Mouse (Mus musculus): ENCODE results near the gene Cacna1e. TPM values are rescaled to one million over a fixed set of nuclear protein-coding genes. Genes with fewer than 3 reads are reported as not detected.

Cacna1e gene
- total RNA-seq, 2 experiments from 2014 or later, result 121 to 122 TPM

DNA sequence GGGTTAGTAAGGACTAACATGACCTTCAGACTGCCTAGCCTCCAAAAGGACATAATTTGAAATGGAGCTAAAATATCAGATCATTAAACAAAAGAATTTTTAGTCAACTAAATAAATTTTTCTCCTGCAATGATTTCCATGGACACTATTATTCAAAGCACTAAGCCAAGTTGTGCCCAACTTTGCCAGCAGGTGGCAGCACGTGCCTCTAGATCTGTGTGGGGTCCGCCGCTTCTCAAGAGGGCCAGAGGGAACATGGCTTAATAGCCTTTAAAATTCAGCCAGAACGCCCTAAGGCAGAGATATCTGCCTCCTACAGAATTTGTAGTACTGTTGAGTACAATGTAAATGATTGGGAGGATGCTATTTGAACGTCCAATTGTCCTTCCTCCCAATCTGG is 96.2 kb downstream of the Cacna1e start:
- peak; percentile 90 for DNase-seq
- intact Hi-C loops (cut with DNase I), result no loop called here

DNA sequence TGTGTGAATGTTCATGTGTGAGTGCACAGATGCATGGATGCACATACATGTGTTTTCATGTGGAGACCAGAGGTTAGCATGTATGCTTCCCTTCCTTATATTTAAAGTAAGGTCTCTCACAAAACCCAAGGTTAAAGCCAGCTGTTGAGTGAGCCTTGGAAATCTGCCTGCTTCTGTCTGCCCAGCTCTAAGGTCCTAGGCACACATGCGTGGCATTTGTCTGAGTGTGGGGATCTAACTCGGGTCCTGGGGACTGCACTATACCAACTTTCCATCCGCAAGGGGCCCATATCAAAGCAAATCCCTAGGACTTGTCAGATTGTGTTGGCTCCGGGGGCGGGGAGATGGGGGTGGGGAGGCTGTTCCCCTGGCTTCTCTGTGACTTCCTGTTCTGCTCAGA is 96.9 kb downstream of the Cacna1e start:
- intact Hi-C loops (cut with DNase I), result loop anchor here (2.0 kb wide), 2 partner anchors 219 to 489 kb away; no protein-coding TSS in a partner anchor
- DNase-seq, result no peak

DNA sequence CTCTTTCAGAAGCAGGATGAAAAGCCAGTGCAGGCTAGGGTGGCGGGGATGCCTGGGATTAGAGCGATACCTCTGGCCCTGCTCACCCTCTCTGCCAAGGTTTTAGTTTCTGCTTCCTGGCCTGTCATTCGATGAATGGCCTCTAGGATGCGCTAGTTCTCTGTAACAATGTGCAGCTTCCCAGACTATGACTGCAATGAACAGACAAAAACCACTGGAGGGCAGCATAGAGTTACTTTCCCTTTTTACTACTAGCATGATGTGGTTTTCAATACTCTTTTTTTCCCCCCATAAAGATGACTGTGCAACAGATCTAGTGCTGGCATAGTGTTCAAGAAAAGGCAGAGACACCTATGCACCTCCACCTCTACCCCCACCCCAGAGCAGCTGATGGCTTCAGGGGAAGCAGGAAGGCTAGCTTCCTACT is 98.0 kb downstream of the Cacna1e start:
- DNase-seq, result peak; percentile 83
- intact Hi-C loops (cut with DNase I), result loop anchor here (2.0 kb wide), 2 partner anchors 221 to 491 kb away; no protein-coding TSS in a partner anchor

DNA sequence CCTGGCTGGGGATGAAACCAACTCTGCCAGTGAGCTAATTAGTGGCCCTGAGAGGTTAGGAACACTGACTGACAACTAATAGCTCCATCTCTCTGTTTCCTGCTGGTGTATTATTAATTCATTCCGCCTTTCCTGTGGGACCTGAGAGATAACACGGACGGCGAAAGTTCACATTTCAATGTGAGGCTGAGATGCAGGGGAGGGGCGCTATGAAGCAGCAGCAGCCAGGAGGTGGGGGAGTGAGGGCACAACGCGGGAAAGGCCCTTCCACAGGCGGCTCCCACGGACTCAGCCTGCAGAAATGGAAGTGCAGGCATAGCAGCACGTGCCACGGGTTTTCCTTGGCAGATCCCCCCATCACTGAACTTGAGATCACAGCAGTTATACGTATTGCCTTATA is 99.4 kb downstream of the Cacna1e start:
- intact Hi-C loops (cut with DNase I), result no loop called here
- DNase-seq, result no peak

DNA sequence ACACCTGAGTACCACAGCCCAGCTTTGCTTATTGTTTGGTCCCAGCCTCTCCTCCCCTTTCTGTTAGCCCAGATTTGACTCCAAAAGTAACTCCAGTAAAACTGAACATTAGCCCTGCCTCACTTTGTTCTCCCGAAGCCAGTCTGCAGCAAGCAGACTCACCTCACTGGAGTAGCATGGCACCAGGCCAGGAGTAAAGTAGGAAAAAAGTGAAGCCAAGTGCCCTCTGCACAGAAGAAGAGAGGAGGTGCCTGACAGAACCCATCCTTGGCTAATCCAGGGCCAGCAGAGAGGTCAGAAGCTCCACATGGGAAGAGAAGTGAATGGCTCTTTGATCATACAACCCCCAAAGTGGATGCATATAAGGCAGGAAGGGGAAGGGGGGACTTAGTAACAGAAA is 100.8 kb downstream of the Cacna1e start:
- no peak for DNase-seq
- intact Hi-C loops (cut with DNase I), result no loop called here

DNA sequence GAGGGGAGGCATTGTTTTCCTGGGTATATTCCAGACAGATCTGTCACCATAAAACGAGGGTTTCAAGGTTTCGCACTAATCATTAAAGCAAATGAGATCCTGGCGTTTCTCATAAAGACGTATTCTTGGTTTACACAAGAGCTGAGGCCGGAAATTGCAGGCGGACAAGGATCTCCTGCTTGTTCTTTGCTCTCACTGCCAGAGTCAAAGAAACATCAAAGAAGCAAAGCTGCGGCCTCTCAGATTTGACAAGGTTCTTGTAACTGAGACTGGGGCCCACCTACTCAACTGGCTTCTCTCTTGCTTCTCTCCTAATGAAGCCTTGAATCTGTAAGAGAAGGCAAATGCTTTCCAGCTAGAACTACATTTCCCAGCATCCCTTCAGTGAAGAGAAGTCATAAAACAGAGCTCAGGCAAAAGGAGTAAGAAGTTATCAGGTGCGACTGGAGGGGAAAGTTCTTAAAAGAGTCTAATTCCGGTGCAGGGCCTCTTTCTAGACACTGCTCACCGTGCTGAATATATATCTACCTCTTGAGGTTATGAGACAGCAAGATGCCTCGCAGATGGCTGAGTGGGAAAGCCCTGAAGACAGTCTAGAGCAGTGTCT is 104.3 kb downstream of the Cacna1e start:
- intact Hi-C loops (cut with DNase I), result no loop called here

DNA sequence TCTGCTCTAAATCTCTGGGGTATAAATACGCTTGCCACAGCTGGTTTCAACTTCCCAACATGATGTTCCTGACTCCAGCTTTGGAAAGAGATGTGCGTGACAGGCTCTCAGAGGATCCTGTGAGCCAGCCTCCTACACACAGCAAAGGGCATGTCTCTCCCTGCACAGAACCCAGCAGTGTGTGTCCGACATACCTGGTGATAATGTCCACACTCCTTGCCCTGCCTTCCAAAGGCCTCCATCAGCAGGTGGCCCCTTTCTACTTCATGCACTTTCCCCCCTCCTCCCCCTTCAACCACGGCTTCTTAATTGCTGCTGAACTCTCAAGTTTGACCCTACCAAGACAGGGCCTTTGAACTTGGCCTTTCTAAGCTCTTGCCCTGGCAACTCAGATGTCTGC is 108.0 kb downstream of the Cacna1e start:
- no peak for DNase-seq
- intact Hi-C loops (cut with DNase I), result no loop called here

More for the DNA sequence above, 104.3 kb downstream of the Cacna1e start:
- no peak for DNase-seq

DNA sequence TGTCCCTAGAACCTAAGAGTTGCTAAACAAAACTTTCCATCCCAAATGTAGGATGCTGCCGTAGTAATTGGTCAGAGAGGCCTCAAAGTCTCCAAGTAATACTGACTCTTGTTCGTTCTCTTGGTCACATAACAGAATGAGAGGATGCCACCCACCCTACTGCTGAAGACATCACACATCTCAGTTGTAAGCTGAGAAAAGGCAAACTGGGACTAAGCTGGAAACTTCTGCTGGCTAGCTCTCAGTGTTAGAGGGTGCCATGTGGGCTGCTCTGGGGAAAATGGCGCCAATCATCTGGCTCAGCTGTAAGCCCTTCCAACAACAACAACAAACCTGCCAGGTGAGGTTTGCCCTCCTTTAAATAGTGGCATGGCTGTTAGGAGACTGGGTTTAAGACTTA is 109.8 kb downstream of the Cacna1e start:
- DNase-seq, result no peak
- intact Hi-C loops (cut with DNase I), result no loop called here

DNA sequence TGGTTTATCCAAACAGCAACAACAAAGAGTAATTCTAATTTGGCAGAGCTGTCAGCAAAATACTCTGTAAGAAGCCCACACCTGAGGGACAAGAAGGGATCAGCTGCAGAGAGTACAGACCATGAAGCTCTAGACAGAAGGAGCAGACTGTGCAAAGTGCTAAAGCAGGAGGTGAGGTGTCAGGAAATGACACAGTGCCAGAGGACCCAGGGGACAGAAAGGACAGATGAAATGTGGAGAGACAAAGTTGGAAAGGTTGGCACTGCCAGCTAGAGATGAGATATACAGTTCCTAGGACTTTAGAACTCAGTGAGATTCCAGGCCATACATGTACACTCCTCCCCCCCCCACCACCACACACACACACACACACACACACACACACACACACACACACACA is 113.2 kb downstream of the Cacna1e start:
- intact Hi-C loops (cut with DNase I), result no loop called here

DNA sequence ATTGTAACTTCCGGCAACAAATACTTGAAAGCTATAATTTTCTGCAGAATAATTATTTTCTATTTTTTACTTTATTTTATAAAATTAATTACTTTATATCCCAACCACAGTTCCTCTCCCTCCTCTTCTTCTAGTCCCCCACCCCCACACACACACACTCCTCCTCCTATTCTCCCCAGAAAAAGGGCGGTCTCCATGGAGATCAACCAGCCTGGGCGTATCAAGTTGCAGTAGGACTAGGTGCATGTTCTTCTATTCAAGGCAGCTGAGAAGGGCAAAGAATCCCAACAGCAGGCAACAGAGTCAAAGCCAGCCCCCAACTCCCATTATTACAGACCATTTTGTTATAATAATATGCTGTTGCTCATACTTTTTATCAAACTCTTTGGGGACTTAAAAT is 113.8 kb downstream of the Cacna1e start:
- intact Hi-C loops (cut with DNase I), result no loop called here
- no peak for DNase-seq

More for the DNA sequence above, 113.2 kb downstream of the Cacna1e start:
- no peak for DNase-seq

DNA sequence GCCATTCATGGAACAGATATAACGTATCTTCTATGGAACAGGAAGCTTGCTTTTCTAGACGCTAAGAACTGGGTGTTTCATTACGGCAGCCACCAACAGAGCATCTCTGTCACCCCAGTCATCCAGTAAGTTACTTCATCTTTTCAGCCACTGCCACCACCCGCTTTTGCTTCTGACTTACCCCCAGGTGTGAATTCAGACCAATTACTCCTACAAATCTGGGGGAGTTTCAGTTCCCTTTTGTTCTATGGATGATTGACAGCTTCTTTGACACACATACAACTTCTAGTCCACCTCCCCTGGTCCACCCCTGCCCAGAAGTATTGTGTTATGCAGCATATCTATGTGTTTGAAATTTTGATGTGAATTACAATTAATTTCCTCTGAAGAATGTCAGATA is 121.2 kb downstream of the Cacna1e start:
- no peak for DNase-seq
- intact Hi-C loops (cut with DNase I), result no loop called here

DNA sequence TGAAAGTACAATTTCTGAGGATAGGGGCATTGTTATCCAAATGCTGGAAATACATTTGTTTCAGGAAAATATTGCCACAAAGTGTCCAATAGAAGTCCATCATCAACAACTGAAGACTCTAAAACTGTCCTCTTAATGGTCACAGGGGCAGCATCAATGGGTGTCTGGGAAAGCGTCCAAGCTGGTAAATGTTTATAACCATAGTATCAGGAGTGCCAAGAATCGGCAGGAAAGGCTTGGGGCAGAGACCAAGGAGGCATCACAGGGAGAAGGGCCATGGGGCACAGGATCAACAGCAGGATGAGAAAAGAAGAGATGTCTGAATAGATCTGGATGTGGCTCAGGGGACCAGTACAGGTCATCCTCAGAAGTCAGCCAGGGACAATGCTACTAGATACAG is 132.2 kb downstream of the Cacna1e start:
- intact Hi-C loops (cut with DNase I), result no loop called here
- DNase-seq, result no peak

DNA sequence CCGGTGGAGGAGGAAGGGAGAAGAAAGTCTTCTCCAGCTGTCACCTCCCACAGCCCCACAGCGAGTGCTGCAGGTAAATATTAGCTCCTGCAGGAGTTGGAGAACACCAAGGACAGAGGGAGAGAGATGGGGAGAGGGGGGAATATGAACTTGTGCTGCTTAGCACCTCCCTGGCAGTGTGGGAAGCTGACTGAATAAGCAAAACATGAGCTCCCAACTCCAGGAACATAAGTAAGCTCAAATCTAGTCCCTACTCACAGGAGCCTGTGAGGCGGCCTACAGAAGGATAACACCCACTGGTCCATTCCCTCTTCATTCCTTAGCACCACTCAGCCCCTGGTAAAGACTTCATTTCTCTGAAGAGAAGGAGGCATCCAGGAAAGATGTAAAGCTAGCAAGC is 135.8 kb downstream of the Cacna1e start:
- no peak for DNase-seq
- intact Hi-C loops (cut with DNase I), result no loop called here

DNA sequence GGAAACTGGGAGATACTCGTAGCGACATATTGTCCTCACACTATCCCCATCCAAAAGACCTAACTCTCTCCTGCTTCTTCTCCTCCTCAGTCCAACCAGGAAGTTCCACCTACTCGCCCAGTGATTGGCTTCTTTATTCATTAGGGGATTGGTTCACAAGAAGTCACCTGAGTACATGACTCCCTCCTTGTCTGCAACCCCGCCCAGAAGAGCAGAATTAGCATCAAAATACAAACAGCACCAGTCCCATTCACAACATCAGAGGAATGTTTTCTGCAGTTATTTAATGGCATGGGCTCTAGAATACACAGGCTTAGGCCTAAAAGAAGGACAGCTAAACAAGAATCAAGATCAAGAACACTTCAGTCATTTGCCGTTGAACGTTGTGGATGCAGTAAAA is 139.1 kb downstream of the Cacna1e start:
- no peak for DNase-seq
- intact Hi-C loops (cut with DNase I), result no loop called here

DNA sequence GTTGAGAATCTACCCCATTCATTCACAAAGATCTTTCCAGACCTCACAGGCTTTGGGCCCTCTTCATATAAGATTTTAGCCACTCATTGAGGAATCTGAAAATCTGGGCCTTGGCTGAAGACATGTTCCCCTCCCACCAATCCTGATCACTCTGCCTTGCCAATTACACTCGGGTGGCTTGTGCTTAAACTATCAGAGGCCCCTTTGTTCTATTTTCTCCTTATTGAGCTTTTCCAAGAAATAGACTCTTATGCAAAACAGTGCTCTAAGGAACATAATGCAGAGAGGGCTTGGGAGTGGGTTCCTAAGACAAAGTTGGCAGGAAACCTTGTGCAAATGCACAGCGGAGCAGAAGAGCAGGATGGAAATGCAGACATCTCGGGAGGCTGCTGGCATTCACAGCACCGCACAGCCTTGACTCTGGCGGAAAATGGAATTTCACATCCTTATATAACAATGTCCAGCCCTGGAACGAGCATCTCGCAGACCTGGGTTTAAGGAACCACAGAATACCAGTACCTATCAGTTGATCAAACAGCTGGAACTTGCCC is 153.8 kb downstream of the Cacna1e start:
- intact Hi-C loops (cut with DNase I), result no loop called here
- no peak for DNase-seq

DNA sequence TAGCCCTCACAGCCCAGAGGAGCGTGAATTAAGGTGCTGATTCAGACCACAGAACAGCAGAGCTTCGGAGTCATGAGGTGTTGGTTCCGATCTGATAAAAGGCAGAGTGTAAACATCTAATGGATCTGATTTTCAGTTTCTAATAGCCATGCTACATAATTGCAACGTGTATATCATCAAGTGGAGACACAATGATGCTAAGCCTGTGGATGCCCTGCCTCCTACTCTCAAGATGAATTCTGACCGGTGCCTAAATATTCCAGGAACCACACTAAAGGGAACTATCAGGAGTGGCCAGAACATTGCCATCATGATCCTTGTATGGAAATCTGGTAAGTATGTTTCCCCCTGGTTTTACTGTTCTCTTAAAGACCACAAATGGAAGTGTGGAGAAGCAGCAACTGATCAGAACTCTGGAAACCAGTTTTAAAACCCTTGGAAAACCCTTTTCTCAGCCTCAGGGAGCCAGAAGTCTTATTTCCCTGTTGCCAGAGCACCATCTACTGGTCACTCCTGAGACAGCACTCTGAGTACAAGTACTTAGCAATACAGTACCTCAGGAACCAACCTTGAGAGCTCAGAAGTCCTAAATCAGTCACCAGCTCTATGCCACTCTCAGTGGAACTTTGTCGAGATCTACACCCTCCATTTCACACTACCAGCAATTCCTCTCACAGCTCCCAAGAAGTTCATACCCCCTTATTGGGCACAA is 154.9 kb downstream of the Cacna1e start:
- DNase-seq, result peak; percentile 87
- intact Hi-C loops (cut with DNase I), result loop anchor here (2.0 to 10.0 kb wide), 5 partner anchors 235 to 825 kb away; partner anchors contain the start of gene Teddm2

DNA sequence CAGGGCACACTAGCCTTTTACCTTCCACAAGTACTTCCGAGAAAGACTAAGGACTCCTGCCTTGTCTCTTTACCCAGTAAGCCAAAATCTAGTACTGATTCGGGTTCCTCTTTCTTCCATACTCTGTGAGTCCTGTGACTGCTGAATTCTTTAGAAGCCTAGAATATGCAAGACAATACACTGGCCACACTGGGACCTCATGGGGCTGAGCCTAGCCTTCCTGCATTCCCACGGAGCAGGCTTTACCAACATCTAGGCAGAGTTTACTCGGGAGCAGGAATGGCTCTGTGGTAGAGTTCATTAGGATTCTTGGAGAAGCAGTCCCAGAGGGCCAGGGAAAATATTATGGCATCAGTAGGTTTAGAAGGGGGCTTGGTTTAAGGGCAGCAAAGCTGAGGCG is 155.6 kb downstream of the Cacna1e start:
- intact Hi-C loops (cut with DNase I), result loop anchor here (2.0 to 10.0 kb wide), 5 partner anchors 234 to 824 kb away; partner anchors contain the start of gene Teddm2
- DNase-seq, result no peak

DNA sequence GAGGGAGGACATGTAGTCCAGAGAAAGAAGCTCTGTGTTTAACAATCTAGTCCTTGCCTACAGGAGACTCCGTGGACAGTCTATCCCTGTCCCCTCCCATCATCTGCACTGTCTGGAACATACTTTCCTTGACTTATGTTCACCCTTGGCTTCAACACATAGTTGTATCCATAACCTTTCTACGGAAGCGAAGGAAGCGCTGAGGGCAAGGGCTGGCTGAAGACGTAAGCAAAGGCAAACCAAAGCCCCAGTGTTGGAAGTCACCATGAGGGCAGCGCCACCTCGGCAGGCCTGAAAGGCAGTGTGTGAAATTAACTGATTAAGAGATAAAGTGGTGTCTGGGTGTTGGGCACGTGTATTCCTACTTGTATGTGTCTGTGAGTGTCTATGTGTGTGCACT is 156.6 kb downstream of the Cacna1e start:
- intact Hi-C loops (cut with DNase I), result loop anchor here (2.0 to 10.0 kb wide), 5 partner anchors 233 to 823 kb away; partner anchors contain the start of gene Teddm2
- DNase-seq, result no peak

DNA sequence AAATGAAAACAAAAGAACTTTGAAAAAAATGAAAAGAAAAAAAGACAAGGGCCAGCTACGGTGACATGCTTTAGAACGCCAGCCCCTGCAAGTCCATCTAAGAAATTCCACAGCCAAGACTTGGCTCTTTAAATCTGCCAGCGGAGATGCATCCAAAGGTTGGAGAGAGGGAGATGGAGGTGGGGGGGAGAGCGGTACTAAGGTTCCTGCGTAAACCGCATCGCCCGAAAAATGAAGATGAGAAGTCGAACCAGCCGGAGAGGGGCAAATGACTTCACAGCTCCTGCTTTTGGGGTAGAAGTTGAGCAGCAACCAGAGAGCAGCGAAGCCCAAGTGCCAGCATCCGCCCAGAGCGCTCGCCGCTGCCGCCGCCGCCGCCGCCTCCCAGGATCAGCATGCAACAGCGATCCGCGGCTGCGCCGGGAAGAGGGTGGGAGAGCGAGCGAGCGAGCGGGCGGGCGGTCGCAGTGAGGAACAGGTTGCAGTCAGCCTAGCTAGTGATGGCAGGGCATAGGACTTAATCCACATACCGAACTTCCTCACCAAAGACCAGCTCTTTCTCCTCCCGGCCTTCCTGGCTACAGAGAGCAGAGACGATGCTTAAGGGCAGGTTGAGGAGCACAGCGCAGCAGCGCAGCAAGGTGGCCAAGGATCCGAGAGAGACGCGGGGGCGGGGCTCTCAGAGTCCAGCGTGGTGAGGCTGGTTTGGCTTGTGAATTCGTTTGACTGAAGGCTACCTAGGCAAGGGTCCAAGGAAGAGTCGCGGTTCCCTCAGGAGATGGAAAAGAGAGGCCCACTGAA is 157.7 kb downstream of the Cacna1e start:
- intact Hi-C loops (cut with DNase I), result loop anchor here (10.0 kb wide), 4 partner anchors 232 to 822 kb away; partner anchors contain the start of gene Teddm2
- peak; percentile 63 for DNase-seq

DNA sequence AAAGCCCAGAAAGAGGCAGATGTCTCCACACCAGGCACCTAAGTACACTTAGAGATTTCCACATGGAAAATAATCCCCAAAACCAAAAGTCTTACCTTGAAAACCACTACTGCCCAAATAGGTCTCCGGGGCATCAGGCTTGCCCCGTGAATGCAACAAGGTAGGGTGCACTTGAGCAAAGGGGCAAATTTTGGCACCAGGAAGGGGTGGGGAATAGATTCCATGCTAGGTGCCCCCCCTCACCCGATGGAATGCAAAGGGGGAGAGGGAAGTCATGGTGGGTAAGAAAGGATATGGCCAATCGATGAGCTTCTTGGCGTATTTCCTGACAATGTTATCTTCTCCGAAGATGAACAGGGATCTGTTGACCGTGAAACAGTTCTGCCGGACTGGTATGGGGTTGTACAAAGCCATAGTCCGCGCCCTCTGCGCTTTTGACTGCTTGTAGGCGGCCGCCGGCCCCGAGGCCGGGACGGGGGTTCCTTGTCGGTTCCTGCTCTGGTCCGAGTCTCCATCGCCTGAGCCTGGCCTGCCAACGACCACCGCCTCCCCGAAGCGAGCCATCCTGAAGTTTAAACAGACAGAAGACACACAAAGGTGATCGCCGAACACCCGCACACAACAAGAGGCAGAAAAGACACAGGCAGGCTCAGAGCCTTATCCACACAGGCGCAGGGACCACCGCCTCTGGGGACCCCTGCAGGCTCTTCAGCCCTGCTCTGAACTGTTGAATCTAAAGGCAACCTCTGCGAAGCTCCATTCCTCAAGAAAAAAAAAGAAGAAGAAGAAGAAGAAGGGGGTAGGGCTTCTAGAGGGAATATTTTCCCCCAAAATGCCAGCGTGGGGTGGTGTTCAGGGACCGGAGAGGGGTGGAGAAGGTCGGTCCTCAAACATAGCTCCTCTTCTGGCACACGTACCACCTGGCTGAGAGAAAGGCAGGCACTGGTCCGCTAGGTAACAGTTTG is 158.7 kb downstream of the Cacna1e start:
- peak; percentile 17 for DNase-seq
- intact Hi-C loops (cut with DNase I), result loop anchor here (10.0 kb wide), 4 partner anchors 231 to 821 kb away; partner anchors contain the start of gene Teddm2
